Comparison of ENCODE assay signal across 8 mouse cellular contexts in genomic region chr7:67950346-67950814, GRCm38 (mm10). TPM values are rescaled to one million over a fixed set of nuclear protein-coding genes. Genes with fewer than 3 reads are reported as not detected.
DNase-seq lines count a peak whose midpoint lies in the region; ATAC-seq and TF ChIP-seq lines count a peak whose summit lies in the region.

No protein-coding gene starts in this region.

- H3K79me3 ChIP-seq in C2C12 (ENCODE audit: low read depth), result peaks cover 23% of the 10 kb centered on the region

- intact Hi-C loops in left cerebral cortex, postnatal 14 days (cut with DNase I), result loop anchor here (2.0 to 10.0 kb wide), 4 partner anchors 148 to 352 kb away; no protein-coding TSS in a partner anchor

- H3K27ac ChIP-seq in heart, embryonic 11.5 days (ENCODE audit: low read depth, low read length), result peak overlapping the region; percentile 100
- peak overlapping the region; percentile 100 for H3K27ac ChIP-seq in forebrain, embryonic 10.5 days
- peak overlapping the region; percentile 97 for H3K27ac ChIP-seq in liver, embryonic 11.5 days (ENCODE audit: low read depth, low read length)

- peak overlapping the region; percentile 50 for H3ac ChIP-seq in C2C12 (ENCODE audit: control insufficient read depth, insufficient read length, low read depth)

- peaks cover 13% of the 10 kb centered on the region for H3K4me1 ChIP-seq in heart, embryonic 11.5 days (ENCODE audit: control insufficient read depth, insufficient read depth, low read length)
- peaks cover 42% of the 10 kb centered on the region for H3K4me1 ChIP-seq in forebrain, embryonic 10.5 days
- peaks cover 16% of the 10 kb centered on the region for H3K4me1 ChIP-seq in liver, embryonic 11.5 days (replicated peaks; ENCODE audit: control insufficient read depth, insufficient read depth, low read length)

- no peak for DNase-seq in heart, adult 11 months
- no peak for DNase-seq in forebrain, embryonic 10.5 days (ENCODE audit: extremely low spot score, low spot score)
- no peak for DNase-seq in liver, embryonic 11.5 days (ENCODE audit: low spot score)
- DNase-seq in retina, postnatal 1 day, result no peak
- no peak for DNase-seq in cerebellum, postnatal 4 days (ENCODE audit: low spot score in 2 of 2)
- DNase-seq in left cerebral cortex, postnatal 14 days (ENCODE audit: low spot score in 2 of 2), result no peak

- no peaks in the 10 kb centered on the region for H3K27me3 ChIP-seq in heart, embryonic 11.5 days (ENCODE audit: control insufficient read depth, insufficient read depth, low read length)
- no peaks in the 10 kb centered on the region for H3K27me3 ChIP-seq in C2C12 (ENCODE audit: control insufficient read depth, insufficient read depth, insufficient read length)
- peaks cover 23% of the 10 kb centered on the region for H3K27me3 ChIP-seq in forebrain, embryonic 10.5 days (ENCODE audit: poor library complexity, severe bottlenecking)
- no peaks in the 10 kb centered on the region for H3K27me3 ChIP-seq in liver, embryonic 11.5 days (replicated peaks; ENCODE audit: control insufficient read depth, insufficient read depth, low read length)

- H3K9ac ChIP-seq in heart, embryonic 11.5 days (ENCODE audit: low read depth, low read length), result peak overlapping the region; percentile 98
- peak overlapping the region; percentile 90 for H3K9ac ChIP-seq in liver, embryonic 11.5 days (ENCODE audit: low read depth, low read length)

- H3K79me2 ChIP-seq in C2C12 (ENCODE audit: control insufficient read depth, insufficient read depth), result peaks cover 34% of the 10 kb centered on the region

- no peaks in the 10 kb centered on the region for H3K36me3 ChIP-seq in heart, embryonic 11.5 days (ENCODE audit: control insufficient read depth, insufficient read depth, low read length)
- H3K36me3 ChIP-seq in C2C12 (ENCODE audit: control insufficient read depth, insufficient read depth), result no peaks in the 10 kb centered on the region
- H3K36me3 ChIP-seq in forebrain, embryonic 10.5 days (replicated peaks), result no peaks in the 10 kb centered on the region
- no peaks in the 10 kb centered on the region for H3K36me3 ChIP-seq in liver, embryonic 11.5 days (ENCODE audit: control insufficient read depth, insufficient read depth, low read length)

- no peak for ATAC-seq in heart, embryonic 11.5 days (replicated peaks; ENCODE audit: insufficient number of reproducible peaks, low FRiP score, low TSS enrichment)
- no peak for ATAC-seq in liver, embryonic 11.5 days (replicated peaks; ENCODE audit: low FRiP score)

- H3K4me3 ChIP-seq in heart, embryonic 11.5 days (ENCODE audit: low read depth, low read length), result peak overlapping the region; percentile 95
- H3K4me3 ChIP-seq in C2C12 (ENCODE audit: insufficient read depth, poor library complexity, severe bottlenecking), result peak overlapping the region; percentile 72
- H3K4me3 ChIP-seq in forebrain, embryonic 10.5 days, result peak overlapping the region; percentile 97
- H3K4me3 ChIP-seq in liver, embryonic 11.5 days (ENCODE audit: low read depth, low read length), result peak overlapping the region; percentile 89

- H3K9me3 ChIP-seq in heart, embryonic 11.5 days (replicated peaks; ENCODE audit: control insufficient read depth, low read length), result no peaks in the 10 kb centered on the region
- H3K9me3 ChIP-seq in forebrain, embryonic 10.5 days, result no peaks in the 10 kb centered on the region
- no peaks in the 10 kb centered on the region for H3K9me3 ChIP-seq in liver, embryonic 11.5 days (ENCODE audit: control insufficient read depth, low read length)

- no peak for TF ChIP-seq CTCF in C2C12 (IDR thresholded peaks at IDR 0.05; ENCODE audit: control insufficient read depth, insufficient read depth, insufficient read length)

- peak overlapping the region; percentile 97 for H3K4me2 ChIP-seq in heart, embryonic 11.5 days
- H3K4me2 ChIP-seq in liver, embryonic 11.5 days, result peak overlapping the region; percentile 95

- WGBS in heart, embryonic 11.5 days (ENCODE audit: insufficient replicate concordance), result under 1% methylated on average over 24 of the region's 24 CpGs
- WGBS in forebrain, embryonic 10.5 days, result under 1% methylated on average over 24 of the region's 24 CpGs
- WGBS in liver, embryonic 11.5 days, result under 1% methylated on average over 22 of the region's 24 CpGs

TF ChIP-seq in C2C12, 6 proteins besides CTCF, POLR2A, EP300 and RAD21:
- peak; percentile 92 for TF ChIP-seq USF1 (IDR thresholded peaks at IDR 0.05; ENCODE audit: low read depth)
- TF ChIP-seq MYOG (IDR thresholded peaks at IDR 0.05; ENCODE audit: control insufficient read depth, extremely low read depth, insufficient read length), result no peak
- TF ChIP-seq FOSL1 (IDR thresholded peaks at IDR 0.05; ENCODE audit: insufficient read depth, low read length, poor library complexity, severe bottlenecking), result no peak

RNA-seq across cellular contexts. Expression of gene Igf1r, which starts 2.2 kb away (rescaled TPM):
- polyA plus RNA-seq in heart, embryonic 11.5 days (2014; fragmentation: Nextera tagmentation; extraction: Ambion mirVana), result 16.1 and 19.3 TPM in 2 replicates
- 9.8 TPM for polyA plus RNA-seq in C2C12 (2012; fragmentation: generic; extraction: Trizol)
- polyA plus RNA-seq in forebrain, embryonic 10.5 days (2016; fragmentation: Nextera tagmentation; extraction: Ambion mirVana), result 18.8 and 20.8 TPM in 2 replicates
- 9.2 and 10.2 TPM in 2 replicates for polyA plus RNA-seq in liver, embryonic 11.5 days (2014; fragmentation: Nextera tagmentation; extraction: Ambion mirVana)
- 10 to 100 TPM; 39.0 to 49.5 TPM for total RNA-seq in left cerebral cortex, postnatal 14 days (2021)
